Mouse (Mus musculus) limb, embryonic 14.5 days (tissue): Measurements from ENCODE around the gene Flna. TPM values are rescaled to one million over a fixed set of nuclear protein-coding genes. Genes with fewer than 3 reads are reported as not detected.

Source experiments
- ATAC-seq: fragments of 200-750 bp; cut with Nextera tagmentation; 2 replicates; pipeline ENCODE4 v1.8.0; 2017; ENCODE audit warnings: low read depth, moderate number of reproducible peaks, moderate TSS enrichment; ENCODE audit not compliant: low FRiP score
- DNase-seq: peaks from one replicate; pipeline ENCODE4 v3.0.0-alpha.2; 2015; ENCODE audit warnings: low spot score
- H3K27ac ChIP-seq: fragments of 300-500 bp; sonication (generic); replicated peaks from 2 replicates; pipeline ENCODE4 v1.5.1; 2014; ENCODE audit warnings: low read depth, mild to moderate bottlenecking, low read length, moderate library complexity, mixed read lengths
- H3K27me3 ChIP-seq: fragments of 300-500 bp; sonication (generic); 2 replicates; pipeline ENCODE4 v1.6.1; 2014; ENCODE audit warnings: low read length, mixed read lengths; ENCODE audit not compliant: control insufficient read depth, insufficient read depth
- H3K36me3 ChIP-seq: fragments of 300-500 bp; sonication (generic); 2 replicates; pipeline ENCODE4 v1.6.1; 2014; ENCODE audit warnings: mild to moderate bottlenecking, low read length, moderate library complexity, mixed read lengths; ENCODE audit not compliant: control insufficient read depth, insufficient read depth
- H3K4me1 ChIP-seq: fragments of 300-500 bp; sonication (generic); 2 replicates; pipeline ENCODE4 v1.6.1; 2014; ENCODE audit warnings: antibody characterized with exemption, low read length, mixed read lengths; ENCODE audit not compliant: control insufficient read depth, insufficient read depth
- H3K4me2 ChIP-seq: fragments of 300-500 bp; sonication (generic); replicated peaks from 2 replicates; pipeline ENCODE4 v1.6.1; 2014; ENCODE audit warnings: low read depth, mild to moderate bottlenecking, low read length, moderate library complexity; ENCODE audit not compliant: severe bottlenecking
- H3K4me3 ChIP-seq: fragments of 300-500 bp; sonication (generic); replicated peaks from 2 replicates; pipeline ENCODE4 v1.5.1; 2014; ENCODE audit warnings: low read length
- H3K9ac ChIP-seq: fragments of 300-500 bp; sonication (generic); 2 replicates; pipeline ENCODE4 v1.6.1; 2014; ENCODE audit warnings: mild to moderate bottlenecking, low read depth, low read length, moderate library complexity; ENCODE audit not compliant: severe bottlenecking
- H3K9me3 ChIP-seq: fragments of 300-500 bp; sonication (generic); 2 replicates; pipeline ENCODE4 v1.6.1; 2016; ENCODE audit warnings: low read length; ENCODE audit not compliant: control insufficient read depth
- POLR2A ChIP-seq: fragments of 200-500 bp; IDR thresholded peaks from 2 replicates; pipeline ENCODE4 v1.8.0; 2012; ENCODE audit warnings: inconsistent platforms, mild to moderate bottlenecking, moderate library complexity, borderline replicate concordance; ENCODE audit not compliant: insufficient read depth, insufficient read length; ENCODE audit errors: extremely low read depth
- WGBS: fragments of 180-500 bp; shearing (Covaris S2); extraction: QIAGEN DNeasy Blood & Tissue Kit; methylation state at CpG from one replicate; pipeline ENCODE4 v1.1.7; 2014; 5-methylcytosine and 5-hydroxymethylcytosine counted together
- polyA plus RNA-seq, 2 experiments: library from polyadenylated mRNA; depleted of rRNA in 1 of 2; stranded (reverse) in 1 of 2; unstranded in 1 of 2; fragments of >200 nt; fragmentation: Nextera tagmentation in 1 of 2; extraction: Ambion mirVana in 1 of 2; gene quantifications; 2 replicates each; pipeline versions ENCODE4 v1.2.1 to v1.2.3; 2012 to 2014

The Flna gene
- polyA plus RNA-seq, 2 experiments = 335 to 573 TPM

DNA sequence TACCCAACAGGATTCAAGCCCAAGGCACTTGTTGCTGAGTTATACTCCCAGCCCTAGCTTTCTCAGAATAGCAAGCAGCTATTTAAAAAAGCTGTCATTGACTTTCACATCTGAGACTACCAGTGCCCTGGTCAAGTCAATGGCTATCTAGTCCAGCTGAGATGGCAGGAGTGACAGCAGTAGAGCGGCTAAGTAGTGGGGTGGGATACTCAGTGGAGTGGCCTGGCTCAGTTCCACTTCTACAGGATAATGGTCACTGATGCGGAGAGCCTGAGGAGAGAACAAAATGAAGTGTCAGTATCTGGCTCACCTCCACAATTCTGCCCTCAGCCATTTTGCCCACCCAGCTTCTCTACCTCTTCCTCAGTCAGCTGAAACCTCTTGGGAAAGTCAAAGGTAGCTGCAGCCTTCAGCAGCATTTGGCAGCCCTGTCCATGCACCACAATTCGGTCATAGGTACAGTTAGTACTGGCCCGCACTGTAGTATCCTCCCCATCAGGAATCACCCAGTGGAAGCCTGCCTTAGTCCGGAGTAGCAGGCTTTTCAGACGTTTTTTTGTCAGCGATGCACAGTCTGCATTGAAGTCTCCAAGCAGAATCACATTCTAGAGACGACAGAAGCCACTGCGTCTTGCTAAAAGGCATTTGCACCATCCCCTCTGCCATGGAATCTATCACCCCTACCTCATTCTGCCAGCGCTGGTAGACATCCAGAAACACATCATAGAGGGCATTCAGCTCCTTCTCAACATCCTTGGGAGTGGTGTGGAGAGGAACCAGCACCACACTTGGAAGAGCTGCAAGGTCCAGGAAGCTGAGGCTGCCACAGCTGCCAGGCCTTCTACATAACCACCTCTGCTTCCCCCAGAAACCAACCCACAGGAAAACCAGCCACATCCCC, 24.1 kb upstream of the Flna start:
- no peak overlapping the region for H3K4me2 ChIP-seq
- no peaks in the 10 kb centered on the region for H3K4me1 ChIP-seq
- H3K36me3 ChIP-seq = peaks cover 14% of the 10 kb centered on the region
- DNase-seq = no peak
- no peaks in the 10 kb centered on the region for H3K9me3 ChIP-seq
- WGBS = 34% methylated on average over 10 of the region's 10 CpGs
- no peak overlapping the region for H3K9ac ChIP-seq
- no peaks in the 10 kb centered on the region for H3K27me3 ChIP-seq
- no peak overlapping the region for H3K4me3 ChIP-seq
- TF ChIP-seq POLR2A = no peak
- no peak for ATAC-seq
- H3K27ac ChIP-seq = 0 out of 2 replicates have a peak overlapping the region, but pooled peaks have one; percentile 26

DNA sequence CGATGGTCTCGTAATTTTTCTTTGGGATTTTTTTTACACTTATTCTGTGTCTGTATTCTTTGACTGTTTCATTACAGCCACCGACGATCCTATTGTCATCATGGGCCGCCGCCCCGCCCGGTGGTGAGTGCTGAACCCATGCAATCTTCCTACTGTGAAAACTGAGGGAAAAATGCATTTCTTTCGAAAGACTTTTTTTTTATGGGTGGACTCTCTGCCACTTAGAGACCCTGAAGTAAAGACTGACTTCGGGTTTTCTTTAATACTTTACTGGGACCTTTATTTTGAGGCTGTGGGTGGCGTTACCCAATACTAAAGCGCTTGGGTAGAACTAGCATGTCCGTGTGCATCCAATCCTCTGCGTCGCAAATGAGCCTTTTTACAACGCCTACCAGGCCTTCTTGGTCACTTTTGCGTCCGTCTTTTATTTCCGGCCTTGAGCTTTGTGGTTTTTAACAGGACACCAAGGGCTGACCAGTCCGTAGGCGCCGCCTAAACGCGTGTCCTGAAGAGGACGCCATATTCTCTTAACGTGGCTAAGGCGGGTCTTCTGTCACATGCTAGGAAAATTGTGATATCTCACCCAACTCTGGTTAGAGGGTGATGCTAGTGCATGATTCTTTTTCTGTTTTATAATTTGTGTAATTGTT, 21.4 kb upstream of the Flna start:
- Histone ChIP-seq H3K4me1 (no peaks in the 10 kb centered on the region), H3K4me3 (peak overlapping the region; percentile 53), H3K9me3 (no peaks in the 10 kb centered on the region), H3K4me2 (peak overlapping the region; percentile 48), H3K27me3 (no peaks in the 10 kb centered on the region), H3K36me3 (peaks cover 14% of the 10 kb centered on the region), H3K9ac (peak overlapping the region; percentile 86), H3K27ac (peak overlapping the region; percentile 74)
- 24% methylated on average over 27 of the region's 27 CpGs for WGBS
- no peak for ATAC-seq
- DNase-seq = peak; percentile 21
- no peak for TF ChIP-seq POLR2A

DNA sequence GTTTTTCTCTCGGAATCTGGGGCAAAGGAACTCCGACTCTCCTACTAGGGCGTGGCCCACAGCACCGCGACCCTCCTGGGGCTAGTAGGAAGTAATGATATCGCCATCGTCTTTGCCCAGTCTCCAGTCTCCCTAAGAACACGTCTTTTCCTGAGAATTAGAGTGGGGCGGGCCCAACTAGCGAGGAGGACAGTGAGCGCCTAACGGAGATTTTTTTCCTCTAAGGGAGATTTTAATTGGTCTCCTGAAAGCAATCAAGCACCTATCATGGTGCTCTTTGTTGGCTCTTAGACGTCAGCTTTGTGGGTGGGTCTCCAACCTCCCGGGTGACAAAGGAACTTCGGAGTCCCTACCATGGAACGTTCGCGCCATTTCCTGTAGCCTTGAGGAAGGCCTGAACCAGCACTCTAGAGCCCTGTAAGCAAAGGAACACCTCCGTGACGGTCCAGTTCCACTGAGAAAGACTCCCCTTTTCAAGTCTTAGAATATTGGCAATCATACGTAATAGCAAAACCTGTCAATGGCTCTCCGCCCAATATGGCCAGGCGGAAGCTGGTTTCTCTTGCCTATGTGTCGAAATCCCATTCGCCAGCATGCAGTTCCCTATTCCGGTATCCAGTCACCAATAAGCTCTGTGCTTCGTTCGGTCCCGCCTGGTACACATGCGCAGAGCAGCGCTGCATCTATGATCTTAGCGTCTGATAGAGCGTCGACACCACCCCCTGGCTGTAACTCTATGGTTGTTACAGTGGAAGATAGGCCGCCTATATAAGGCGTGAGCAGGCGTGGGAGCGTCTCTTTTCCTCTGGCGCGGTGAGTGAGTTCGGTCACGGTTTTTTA, 20.7 kb upstream of the Flna start, which contains the start of gene Rpl10:
Gene Rpl10 (plus strand): TSS at position 751 of the 840 bp plus-strand sequence.
- H3K36me3 ChIP-seq = peaks cover 14% of the 10 kb centered on the region
- peak within 1 kb of the TSS; percentile 53 for H3K4me2 ChIP-seq
- TF ChIP-seq POLR2A = peak; percentile 97; the same call in 1 of the 2 replicates
- H3K4me1 ChIP-seq = no peaks in the 10 kb centered on the region
- peak within 1 kb of the TSS; percentile 86 for H3K9ac ChIP-seq
- peak within 1 kb of the TSS; percentile 53 for H3K4me3 ChIP-seq
- 18% methylated on average over 42 of the region's 42 CpGs for WGBS
- ATAC-seq (peak; percentile 93), DNase-seq (peak; percentile 94)
- H3K27me3 ChIP-seq = no peaks in the 10 kb centered on the region
- H3K27ac ChIP-seq = peak within 1 kb of the TSS; percentile 97
- H3K9me3 ChIP-seq = no peaks in the 10 kb centered on the region

DNA sequence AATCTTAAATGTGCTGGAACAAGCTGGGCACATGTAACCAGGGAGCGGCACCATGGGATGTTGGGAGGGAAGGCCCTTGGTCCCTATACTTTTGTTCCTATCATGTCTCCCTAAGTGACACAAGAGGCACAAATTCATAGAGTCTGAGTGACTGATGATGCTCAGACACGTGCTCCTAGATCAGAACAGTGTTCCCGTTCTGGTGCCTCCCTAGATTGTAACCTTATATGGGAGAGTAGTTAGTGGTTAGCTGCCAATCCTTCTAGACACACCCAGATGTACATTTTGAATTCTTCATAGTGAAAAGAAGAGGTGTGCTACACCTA, 20.1 kb upstream of the Flna start:
- DNase-seq (no peak), ATAC-seq (peak; percentile 17; the same call in 1 of the 2 replicates)
- Histone ChIP-seq H3K9me3 (no peaks in the 10 kb centered on the region), H3K27ac (peak overlapping the region; percentile 97), H3K9ac (peak overlapping the region; percentile 61), H3K4me3 (peak overlapping the region; percentile 53), H3K4me1 (no peaks in the 10 kb centered on the region), H3K36me3 (peaks cover 14% of the 10 kb centered on the region), H3K27me3 (no peaks in the 10 kb centered on the region), H3K4me2 (peak overlapping the region; percentile 53)
- 22% methylated on average over 3 of the region's 3 CpGs for WGBS
- TF ChIP-seq POLR2A = no peak

DNA sequence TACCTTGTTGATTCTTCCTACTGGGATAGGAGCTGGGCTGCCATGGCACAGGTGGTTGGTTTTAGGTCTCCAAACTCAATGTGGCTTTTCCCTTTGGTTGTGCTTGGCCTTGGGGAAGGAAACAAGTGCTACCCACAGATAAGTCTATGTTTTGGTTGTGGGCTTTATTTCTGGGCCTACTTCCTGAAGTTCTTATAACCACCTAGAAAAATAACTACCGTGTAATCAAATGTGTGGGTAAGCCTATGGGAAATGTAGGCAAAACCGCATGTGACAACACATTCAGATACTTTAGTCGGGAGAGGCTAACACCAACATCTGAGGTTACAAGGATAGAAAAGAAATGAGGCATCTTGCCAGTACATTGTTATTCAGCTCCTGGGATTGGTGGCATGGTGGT, 8.1 kb upstream of the Flna start:
- Histone ChIP-seq H3K4me2 (no peak overlapping the region), H3K27ac (no peak overlapping the region), H3K9ac (no peak overlapping the region), H3K9me3 (no peaks in the 10 kb centered on the region), H3K27me3 (no peaks in the 10 kb centered on the region), H3K4me3 (no peak overlapping the region), H3K4me1 (no peaks in the 10 kb centered on the region), H3K36me3 (peaks cover 24% of the 10 kb centered on the region)
- ATAC-seq = no peak
- TF ChIP-seq POLR2A = no peak
- WGBS = 93% methylated on average over 3 of the region's 3 CpGs
- DNase-seq = no peak
